In the genomic region with DNA sequence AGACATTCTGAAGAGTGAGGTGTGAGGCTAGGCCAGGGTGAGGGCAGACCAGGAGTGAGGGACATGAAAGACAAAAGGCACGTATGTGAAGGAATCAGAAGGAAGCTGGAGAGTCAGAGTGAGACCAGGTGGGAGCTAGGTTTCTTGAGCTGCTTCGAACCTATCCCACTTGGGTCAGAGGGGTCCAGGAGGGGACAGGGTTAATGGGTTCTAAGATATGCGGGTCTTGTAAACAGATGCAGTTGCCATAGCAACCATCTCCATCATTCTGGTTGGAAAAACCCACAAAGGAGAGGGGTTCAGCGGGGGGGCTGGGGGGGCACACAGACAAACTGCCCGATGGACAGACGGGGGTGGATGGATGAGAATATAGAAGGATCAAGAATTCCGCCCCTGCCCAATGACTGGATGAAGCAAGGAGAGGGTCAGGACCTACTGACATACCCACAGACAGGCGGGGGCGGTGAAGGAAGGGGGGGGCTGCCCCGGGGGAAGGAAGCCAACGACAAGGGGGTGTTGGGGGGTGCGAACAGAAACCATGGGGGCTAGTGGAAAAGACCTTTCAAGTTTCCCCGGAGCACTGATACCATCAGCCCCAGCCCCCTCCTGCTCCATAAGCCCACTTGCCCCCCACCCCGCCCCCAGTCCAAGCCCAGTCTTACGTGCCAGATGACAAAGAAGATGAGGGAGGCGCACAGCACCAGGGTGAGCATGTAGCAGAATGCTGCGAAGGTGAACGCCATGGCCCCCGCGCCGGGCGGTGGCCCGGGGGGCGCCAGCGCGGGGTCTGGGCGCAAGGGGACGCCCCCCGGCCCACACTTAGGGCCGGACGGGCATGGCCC, we compare ENCODE assay signal across 7 mouse cellular contexts. TPM values are rescaled to one million over a fixed set of nuclear protein-coding genes. Genes with fewer than 3 reads are reported as not detected.
A peak's percentile ranks its signal among the peaks of the same experiment; 100 is the strongest.
DNase-seq lines count a peak whose midpoint lies in the region; ATAC-seq and TF ChIP-seq lines count a peak whose summit lies in the region.

No protein-coding gene starts in this region.

- no peak for DNase-seq in lung, postnatal 0 days (ENCODE audit: low spot score)
- DNase-seq in lung, postnatal 25 days (ENCODE audit: low spot score): no peak
- no peak for DNase-seq in forebrain, embryonic 11.5 days (ENCODE audit: low spot score)
- no peak for DNase-seq in limb, embryonic 14.5 days (ENCODE audit: low spot score)
- no peak for DNase-seq in left cerebral cortex, postnatal 4 days
- no peak for DNase-seq in gastrocnemius, postnatal 4 days (ENCODE audit: low spot score in 2 of 2)

- TF ChIP-seq EP300 in lung, postnatal 0 days (IDR thresholded peaks at IDR 0.05): no peak

- peak overlapping the region; percentile 28 for H3K4me3 ChIP-seq in lung, postnatal 0 days (ENCODE audit: low read depth, low read length)
- peak overlapping the region; percentile 57 for H3K4me3 ChIP-seq in forebrain, embryonic 11.5 days (ENCODE audit: low read depth, low read length)
- H3K4me3 ChIP-seq in limb, embryonic 14.5 days (replicated peaks; ENCODE audit: low read length): peak overlapping the region; percentile 74
- H3K4me3 ChIP-seq in stomach, embryonic 14.5 days (ENCODE audit: low read depth, low read length): peak overlapping the region; percentile 65

- no peaks in the 10 kb centered on the region for H3K27me3 ChIP-seq in lung, postnatal 0 days (replicated peaks; ENCODE audit: insufficient read depth, low read length)
- no peaks in the 10 kb centered on the region for H3K27me3 ChIP-seq in forebrain, embryonic 11.5 days (ENCODE audit: control insufficient read depth, insufficient read depth, low read length)
- no peaks in the 10 kb centered on the region for H3K27me3 ChIP-seq in limb, embryonic 14.5 days (ENCODE audit: control insufficient read depth, insufficient read depth, low read length)
- H3K27me3 ChIP-seq in stomach, embryonic 14.5 days (ENCODE audit: control insufficient read depth, insufficient read depth, low read length): no peaks in the 10 kb centered on the region

- TF ChIP-seq POLR2A in limb, embryonic 14.5 days (IDR thresholded peaks at IDR 0.05; ENCODE audit: borderline replicate concordance, extremely low read depth, insufficient read depth, insufficient read length): no peak

- no peak overlapping the region for H3K27ac ChIP-seq in lung, postnatal 0 days (ENCODE audit: low read length)
- H3K27ac ChIP-seq in forebrain, embryonic 11.5 days (ENCODE audit: low read depth, low read length): peak overlapping the region; percentile 19; the same call in 1 of the 2 replicates
- no peak overlapping the region for H3K27ac ChIP-seq in limb, embryonic 14.5 days (replicated peaks; ENCODE audit: low read depth, low read length)
- H3K27ac ChIP-seq in stomach, embryonic 14.5 days (ENCODE audit: low read length): peak overlapping the region; percentile 39

- WGBS in lung, postnatal 0 days: 10% methylated on average over 30 of the region's 31 CpGs
- 3% methylated on average over 24 of the region's 31 CpGs for WGBS in forebrain, embryonic 11.5 days
- WGBS in limb, embryonic 14.5 days: 5% methylated on average over 25 of the region's 31 CpGs
- 2% methylated on average over 31 of the region's 31 CpGs for WGBS in stomach, embryonic 14.5 days

- peaks cover 4% of the 10 kb centered on the region; the same call in 1 of the 2 replicates for H3K4me1 ChIP-seq in lung, postnatal 0 days (ENCODE audit: insufficient read depth, low read depth, low read length)
- peaks cover 21% of the 10 kb centered on the region for H3K4me1 ChIP-seq in forebrain, embryonic 11.5 days (replicated peaks; ENCODE audit: control insufficient read depth, insufficient read depth, low read length)
- peaks cover 38% of the 10 kb centered on the region for H3K4me1 ChIP-seq in limb, embryonic 14.5 days (ENCODE audit: control insufficient read depth, insufficient read depth, low read length)
- H3K4me1 ChIP-seq in stomach, embryonic 14.5 days (ENCODE audit: control insufficient read depth, insufficient read depth, low read length): peaks cover 27% of the 10 kb centered on the region

- no peak for TF ChIP-seq CTCF in lung, postnatal 0 days (IDR thresholded peaks at IDR 0.05)

- ATAC-seq in lung, postnatal 0 days: no peak; the same call in 1 of the 2 replicates
- no peak; the same call in 1 of the 2 replicates for ATAC-seq in forebrain, embryonic 11.5 days (replicated peaks; ENCODE audit: low FRiP score)
- ATAC-seq in limb, embryonic 14.5 days (ENCODE audit: low FRiP score, low read depth): no peak
- no peak for ATAC-seq in stomach, embryonic 14.5 days (ENCODE audit: insufficient number of reproducible peaks, insufficient read depth, low FRiP score, low read depth)

- intact Hi-C loops in left cerebral cortex, postnatal 4 days (cut with DNase I): loop anchor here (5.0 kb wide), 1 partner anchor 40 kb away; no protein-coding TSS in a partner anchor

- H3K9me3 ChIP-seq in lung, postnatal 0 days (ENCODE audit: low read length): no peaks in the 10 kb centered on the region
- H3K9me3 ChIP-seq in forebrain, embryonic 11.5 days (ENCODE audit: control insufficient read depth, low read length): no peaks in the 10 kb centered on the region
- H3K9me3 ChIP-seq in limb, embryonic 14.5 days (ENCODE audit: control insufficient read depth, low read length): no peaks in the 10 kb centered on the region
- no peaks in the 10 kb centered on the region for H3K9me3 ChIP-seq in stomach, embryonic 14.5 days (ENCODE audit: control insufficient read depth, low read depth, low read length)

- no peak overlapping the region for H3K9ac ChIP-seq in lung, postnatal 0 days (replicated peaks; ENCODE audit: low read depth)
- H3K9ac ChIP-seq in forebrain, embryonic 11.5 days (ENCODE audit: low read length): peak overlapping the region; percentile 88
- peak overlapping the region; percentile 90 for H3K9ac ChIP-seq in limb, embryonic 14.5 days (ENCODE audit: low read depth, low read length, severe bottlenecking)
- H3K9ac ChIP-seq in stomach, embryonic 14.5 days (replicated peaks; ENCODE audit: low read depth, low read length): peak overlapping the region; percentile 77

- H3K4me2 ChIP-seq in lung, postnatal 0 days (replicated peaks; ENCODE audit: low read depth, low read length): peak overlapping the region; percentile 80
- H3K4me2 ChIP-seq in forebrain, embryonic 11.5 days (ENCODE audit: low read depth, low read length, severe bottlenecking): peak overlapping the region; percentile 97
- H3K4me2 ChIP-seq in limb, embryonic 14.5 days (replicated peaks; ENCODE audit: low read depth, low read length, severe bottlenecking): peak overlapping the region; percentile 99
- peak overlapping the region; percentile 98 for H3K4me2 ChIP-seq in stomach, embryonic 14.5 days (replicated peaks; ENCODE audit: low read depth, low read length)

- peaks cover 22% of the 10 kb centered on the region for H3K36me3 ChIP-seq in lung, postnatal 0 days (ENCODE audit: insufficient read depth, low read length)
- peaks cover 11% of the 10 kb centered on the region; the same call in 1 of the 2 replicates for H3K36me3 ChIP-seq in forebrain, embryonic 11.5 days (ENCODE audit: control insufficient read depth, insufficient read depth, low read length)
- peaks cover 44% of the 10 kb centered on the region for H3K36me3 ChIP-seq in limb, embryonic 14.5 days (ENCODE audit: control insufficient read depth, insufficient read depth, low read length)
- H3K36me3 ChIP-seq in stomach, embryonic 14.5 days (ENCODE audit: control insufficient read depth, insufficient read depth, low read length): peaks cover 43% of the 10 kb centered on the region

RNA-seq across cellular contexts. Expression of gene Cnih2, which starts 0.6 kb away (rescaled TPM):
- 0.70 and 0.89 TPM in 2 replicates for polyA plus RNA-seq in lung, postnatal 0 days (2015; fragmentation: Nextera tagmentation; extraction: Ambion mirVana)
- polyA plus RNA-seq in forebrain, embryonic 11.5 days (2014; fragmentation: Nextera tagmentation; extraction: Ambion mirVana): 93.2 and 112 TPM in 2 replicates
- polyA plus RNA-seq in limb, embryonic 14.5 days (2012; rRNA removed): 40.8 and 60.9 TPM in 2 replicates
- 40.5 and 45.1 TPM in 2 replicates for polyA plus RNA-seq in limb, embryonic 14.5 days (2014; fragmentation: Nextera tagmentation; extraction: Ambion mirVana)
- polyA plus RNA-seq in stomach, embryonic 14.5 days (2014; fragmentation: Nextera tagmentation; extraction: Ambion mirVana): 25.8 and 27.3 TPM in 2 replicates
- 100 to 1,000 TPM; 393 to 412 TPM for total RNA-seq in left cerebral cortex, postnatal 4 days (2021)
- 1 to 10 TPM; 1.3 to 1.9 TPM for total RNA-seq in gastrocnemius, postnatal 4 days (2021)

RNA-seq across cellular contexts. Expression of gene Rab1b, which starts 9.1 kb away (rescaled TPM):
- polyA plus RNA-seq in lung, postnatal 0 days (2015; fragmentation: Nextera tagmentation; extraction: Ambion mirVana): 228 and 240 TPM in 2 replicates
- 250 and 262 TPM in 2 replicates for polyA plus RNA-seq in forebrain, embryonic 11.5 days (2014; fragmentation: Nextera tagmentation; extraction: Ambion mirVana)
- polyA plus RNA-seq in limb, embryonic 14.5 days (2012; rRNA removed): 192 and 235 TPM in 2 replicates
- polyA plus RNA-seq in limb, embryonic 14.5 days (2014; fragmentation: Nextera tagmentation; extraction: Ambion mirVana): 249 and 255 TPM in 2 replicates
- polyA plus RNA-seq in stomach, embryonic 14.5 days (2014; fragmentation: Nextera tagmentation; extraction: Ambion mirVana): 253 TPM in 2 replicates
- 100 to 1,000 TPM; 137 to 148 TPM for total RNA-seq in left cerebral cortex, postnatal 4 days (2021)
- total RNA-seq in gastrocnemius, postnatal 4 days (2021): 100 to 1,000 TPM; 136 to 144 TPM

RNA-seq across cellular contexts. Expression of gene Yif1a, which starts 9.4 kb away (rescaled TPM):
- polyA plus RNA-seq in lung, postnatal 0 days (2015; fragmentation: Nextera tagmentation; extraction: Ambion mirVana): 93.3 and 105 TPM in 2 replicates
- 69.5 and 75.8 TPM in 2 replicates for polyA plus RNA-seq in forebrain, embryonic 11.5 days (2014; fragmentation: Nextera tagmentation; extraction: Ambion mirVana)
- 121 and 130 TPM in 2 replicates for polyA plus RNA-seq in limb, embryonic 14.5 days (2012; rRNA removed)
- 129 and 144 TPM in 2 replicates for polyA plus RNA-seq in limb, embryonic 14.5 days (2014; fragmentation: Nextera tagmentation; extraction: Ambion mirVana)
- 112 and 117 TPM in 2 replicates for polyA plus RNA-seq in stomach, embryonic 14.5 days (2014; fragmentation: Nextera tagmentation; extraction: Ambion mirVana)
- 10 to 100 TPM; 22.0 to 24.4 TPM for total RNA-seq in left cerebral cortex, postnatal 4 days (2021)
- total RNA-seq in gastrocnemius, postnatal 4 days (2021): 10 to 100 TPM; 57.9 to 59.6 TPM

RNA-seq across cellular contexts. Expression of gene Tmem151a, which starts 12.4 kb away (rescaled TPM):
- 4.1 and 4.5 TPM in 2 replicates for polyA plus RNA-seq in lung, postnatal 0 days (2015; fragmentation: Nextera tagmentation; extraction: Ambion mirVana)
- polyA plus RNA-seq in forebrain, embryonic 11.5 days (2014; fragmentation: Nextera tagmentation; extraction: Ambion mirVana): 1.2 and 1.8 TPM in 2 replicates
- 0.96 and 1.4 TPM in 2 replicates for polyA plus RNA-seq in limb, embryonic 14.5 days (2012; rRNA removed)
- 1.8 and 2.1 TPM in 2 replicates for polyA plus RNA-seq in limb, embryonic 14.5 days (2014; fragmentation: Nextera tagmentation; extraction: Ambion mirVana)
- polyA plus RNA-seq in stomach, embryonic 14.5 days (2014; fragmentation: Nextera tagmentation; extraction: Ambion mirVana): 6.4 and 7.7 TPM in 2 replicates
- 10 to 100 TPM; 47.7 to 55.3 TPM for total RNA-seq in left cerebral cortex, postnatal 4 days (2021)
- total RNA-seq in gastrocnemius, postnatal 4 days (2021): under 1 TPM; 0.29 to 0.34 TPM

RNA-seq across cellular contexts. Expression of gene Klc2, which starts 20.6 kb away (rescaled TPM):
- 10.1 and 10.8 TPM in 2 replicates for polyA plus RNA-seq in lung, postnatal 0 days (2015; fragmentation: Nextera tagmentation; extraction: Ambion mirVana)
- 35.3 and 38.5 TPM in 2 replicates for polyA plus RNA-seq in forebrain, embryonic 11.5 days (2014; fragmentation: Nextera tagmentation; extraction: Ambion mirVana)
- 45.8 and 54.0 TPM in 2 replicates for polyA plus RNA-seq in limb, embryonic 14.5 days (2012; rRNA removed)
- polyA plus RNA-seq in limb, embryonic 14.5 days (2014; fragmentation: Nextera tagmentation; extraction: Ambion mirVana): 14.9 and 16.3 TPM in 2 replicates
- polyA plus RNA-seq in stomach, embryonic 14.5 days (2014; fragmentation: Nextera tagmentation; extraction: Ambion mirVana): 15.7 and 15.9 TPM in 2 replicates
- 100 to 1,000 TPM; 155 to 159 TPM for total RNA-seq in left cerebral cortex, postnatal 4 days (2021)
- 10 to 100 TPM; 22.8 to 24.0 TPM for total RNA-seq in gastrocnemius, postnatal 4 days (2021)

Comparison
In these comparisons a context has a peak if more than half of its experiments do, and no peak if none do; other contexts are left out.
1. H3K27ac ChIP-seq: peak in forebrain, embryonic 11.5 days (single experiment) and stomach, embryonic 14.5 days (single experiment); none in lung, postnatal 0 days (single experiment) and limb, embryonic 14.5 days (single experiment).
2. RNA of gene Cnih2, which starts 0.6 kb away (polyA plus RNA-seq): 93.2 to 112 TPM in forebrain, embryonic 11.5 days, 40.5 to 60.9 TPM in limb, embryonic 14.5 days and 25.8 to 27.3 TPM in stomach, embryonic 14.5 days; 0.70 to 0.89 TPM in lung, postnatal 0 days; every median in the first group is over 10 times any median in the second.
3. Peak in every context shown above with its lines, with median percentiles within 50 percentile points of each other: H3K4me2 ChIP-seq and H3K4me3 ChIP-seq.